Mouse (Mus musculus): ENCODE results near the gene Wls. TPM values are rescaled to one million over a fixed set of nuclear protein-coding genes. Genes with fewer than 3 reads are reported as not detected.

Wls gene
- total and polyA plus RNA-seq, 3 experiments, result not detected

DNA sequence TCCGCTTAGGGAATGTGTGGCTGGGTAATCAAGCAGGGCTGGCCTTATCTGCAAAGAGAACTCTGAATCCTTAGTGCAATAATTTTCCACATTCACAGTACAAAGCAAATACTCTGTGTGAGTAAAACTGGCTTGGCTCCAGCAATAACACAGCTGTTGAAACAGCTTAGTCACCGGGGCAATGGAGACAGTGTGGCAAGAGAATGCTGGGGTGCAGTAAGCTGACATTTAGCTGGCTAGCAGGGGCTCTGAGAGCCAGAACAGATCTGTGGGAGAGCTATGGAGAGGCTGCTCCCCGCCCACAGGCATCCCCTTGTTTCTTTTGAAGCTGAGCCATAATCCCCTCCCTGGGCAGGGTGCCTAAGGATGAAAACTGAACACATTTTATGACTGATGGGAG, 45.8 kb downstream of the Wls start:
- dilution Hi-C loops (cut with MboI; ENCODE audit: extremely low pct_ligation_motif_present, extremely low pct_unique_long_range_greater_than_20kb, low sequenced_read_pairs), result no loop called here
- DNase-seq (ENCODE audit: extremely low read depth), result no peak
- no peaks in the 10 kb centered on the region for H3K79me2 ChIP-seq (replicated peaks; ENCODE audit: control insufficient read depth, extremely low read depth, insufficient read depth, poor library complexity, severe bottlenecking)
- no peaks in the 10 kb centered on the region for H3K36me3 ChIP-seq (replicated peaks in 1 of 2; ENCODE audit: control insufficient read depth in 1 of 2, insufficient read depth in 1 of 2, low read length in 1 of 2)
- in situ Hi-C loops (cut with MboI; ENCODE audit: low pct_ligation_motif_present, low pct_unique_long_range_greater_than_20kb, low sequenced_read_pairs), result no loop called here
- TF ChIP-seq MAFK (IDR thresholded peaks at IDR 0.05; ENCODE audit: insufficient replicate concordance, low read length) (no peak), TCF12 (IDR thresholded peaks at IDR 0.05; ENCODE audit: low read depth, low read length) (no peak), NRF1 (IDR thresholded peaks at IDR 0.05; ENCODE audit: low read depth, low read length) (no peak), PAX5 (IDR thresholded peaks at IDR 0.05; ENCODE audit: low read length) (no peak), USF1 (IDR thresholded peaks at IDR 0.05; ENCODE audit: low read depth, low read length) (no peak), JUND (conservative IDR thresholded peaks at IDR 0.05; ENCODE audit: low read depth, low read length) (no peak), SIN3A (IDR thresholded peaks at IDR 0.05; ENCODE audit: low read length) (no peak), JUN (IDR thresholded peaks at IDR 0.05; ENCODE audit: insufficient read depth, low read depth, low read length) (no peak), NELFE (IDR thresholded peaks at IDR 0.05; ENCODE audit: low read depth, low read length) (no peak), CTCF (conservative IDR thresholded peaks at IDR 0.05 in 1 of 2, IDR thresholded peaks at IDR 0.05 in 1 of 2; ENCODE audit: low read depth in 2 of 2, low read length in 2 of 2) (no peak), ELF1 (IDR thresholded peaks at IDR 0.05; ENCODE audit: low read depth, low read length) (no peak)
- H3K4me3 ChIP-seq (replicated peaks in 1 of 3; ENCODE audit: low read depth in 2 of 3, low read length in 2 of 3, poor library complexity in 1 of 3), result no peak overlapping the region
- no peaks in the 10 kb centered on the region for H3K9me3 ChIP-seq (replicated peaks; ENCODE audit: low read length)
- H3K27ac ChIP-seq (ENCODE audit: insufficient read depth, low read depth), result no peak overlapping the region
- no peaks in the 10 kb centered on the region for H3K4me1 ChIP-seq (ENCODE audit: control insufficient read depth in 1 of 2, insufficient read depth in 2 of 2)
- H3K9ac ChIP-seq (ENCODE audit: insufficient read depth, low read depth), result no peak overlapping the region
- no peaks in the 10 kb centered on the region for H3K27me3 ChIP-seq (replicated peaks)
- no peak overlapping the region for H3K4me2 ChIP-seq (ENCODE audit: insufficient read depth, low read depth, poor library complexity, severe bottlenecking)

DNA sequence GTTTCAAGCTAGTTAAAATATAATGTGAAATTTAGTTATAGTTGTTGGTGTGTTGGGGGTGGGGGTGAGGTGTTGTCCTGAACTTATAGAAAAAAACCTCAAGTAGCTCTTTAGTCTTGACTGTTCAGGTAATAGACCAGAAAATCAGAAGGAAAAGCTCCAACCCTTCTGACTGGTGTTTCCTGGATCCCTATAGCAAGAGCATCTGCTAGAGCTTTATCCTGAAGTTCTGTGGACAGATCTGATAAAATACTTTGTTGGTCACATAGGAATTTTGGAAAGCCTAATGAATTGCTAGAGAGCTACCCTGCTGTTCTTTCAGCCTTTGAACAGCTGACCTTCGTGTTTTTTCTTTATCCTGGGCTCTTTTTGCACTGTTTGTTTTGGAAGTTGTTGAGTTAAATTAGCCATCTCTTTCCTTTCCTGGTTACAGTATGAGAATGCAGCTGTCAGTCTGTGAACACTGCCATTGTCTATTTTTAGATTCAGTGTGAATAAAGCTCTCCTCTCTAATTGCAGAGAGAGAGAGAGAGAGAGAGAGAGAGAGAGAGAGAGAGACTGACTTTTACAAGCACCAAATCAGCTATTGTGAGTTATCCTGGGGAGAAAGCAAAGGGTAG, 46.4 kb downstream of the Wls start:
- DNase-seq (ENCODE audit: extremely low read depth), result no peak
- Histone ChIP-seq H3K27me3 (replicated peaks) (no peaks in the 10 kb centered on the region), H3K9me3 (replicated peaks; ENCODE audit: low read length) (no peaks in the 10 kb centered on the region), H3K4me2 (ENCODE audit: insufficient read depth, low read depth, poor library complexity, severe bottlenecking) (no peak overlapping the region), H3K79me2 (replicated peaks; ENCODE audit: control insufficient read depth, extremely low read depth, insufficient read depth, poor library complexity, severe bottlenecking) (no peaks in the 10 kb centered on the region), H3K4me3 (replicated peaks in 1 of 3; ENCODE audit: low read depth in 2 of 3, low read length in 2 of 3, poor library complexity in 1 of 3) (no peak overlapping the region), H3K27ac (ENCODE audit: insufficient read depth, low read depth) (no peak overlapping the region), H3K4me1 (ENCODE audit: control insufficient read depth in 1 of 2, insufficient read depth in 2 of 2) (peaks cover 0 to 2% of the 10 kb centered on the region in 2 experiments; a peak in 1 of 4 replicates), H3K9ac (ENCODE audit: insufficient read depth, low read depth) (no peak overlapping the region), H3K36me3 (replicated peaks in 1 of 2; ENCODE audit: control insufficient read depth in 1 of 2, insufficient read depth in 1 of 2, low read length in 1 of 2) (no peaks in the 10 kb centered on the region)
- no peak for TF ChIP-seq MAZ (IDR thresholded peaks at IDR 0.05; ENCODE audit: low read depth, low read length)
- TF ChIP-seq RAD21 (IDR thresholded peaks at IDR 0.05; ENCODE audit: low read depth, low read length), result no peak
- TF ChIP-seq NRF1 (IDR thresholded peaks at IDR 0.05; ENCODE audit: low read depth, low read length), result no peak
- no peak for TF ChIP-seq BHLHE40 (IDR thresholded peaks at IDR 0.05; ENCODE audit: low read depth, low read length)
- TF ChIP-seq KAT2A (IDR thresholded peaks at IDR 0.05; ENCODE audit: insufficient replicate concordance, low read length), result no peak
- no peak for TF ChIP-seq E2F4 (IDR thresholded peaks at IDR 0.05; ENCODE audit: insufficient replicate concordance, low read depth, low read length)
- no peak for TF ChIP-seq TCF12 (IDR thresholded peaks at IDR 0.05; ENCODE audit: low read depth, low read length)
- dilution Hi-C loops (cut with MboI; ENCODE audit: extremely low pct_ligation_motif_present, extremely low pct_unique_long_range_greater_than_20kb, low sequenced_read_pairs), result no loop called here
- in situ Hi-C loops (cut with MboI; ENCODE audit: low pct_ligation_motif_present, low pct_unique_long_range_greater_than_20kb, low sequenced_read_pairs), result no loop called here
